Mouse (Mus musculus) heart, postnatal 10 days (tissue): ENCODE data around the gene Arpp21. TPM values are rescaled to one million over a fixed set of nuclear protein-coding genes. Genes with fewer than 3 reads are reported as not detected.

Experiments used
- DNase-seq, 2 experiments: peaks; one replicate each; pipeline ENCODE4 v3.0.0; 2021
- intact Hi-C: fragments of 180-260 bp; cut with DNase I; formaldehyde crosslinking; loops from one replicate; pipeline ENCODE4 v1.15.1; 2025
- total RNA-seq, 2 experiments: library from RNA; stranded (reverse); gene quantifications; 2 replicates each; pipeline ENCODE4 v1.2.3; 2021

Gene Arpp21
- total RNA-seq, 2 experiments from 2014 or later = 1.8 to 2.8 TPM

GRCm38 (mm10) chr9:112118411-112119105, 117.2 kb downstream of the Arpp21 start:
- intact Hi-C loops = no loop called here
- peak; percentile 32 to 40 for DNase-seq

GRCm38 (mm10) chr9:112117632-112118410, 117.9 kb downstream of the Arpp21 start:
- intact Hi-C loops = no loop called here
- no peak for DNase-seq

- intact Hi-C loops = no loop called here
- DNase-seq = no peak
Measured at GRCm38 (mm10) chr9:112111610-112112009, 124.1 kb downstream of the Arpp21 start.

- no peak for DNase-seq
- intact Hi-C loops = no loop called here
Measured at GRCm38 (mm10) chr9:112102852-112103192, 132.9 kb downstream of the Arpp21 start.

GRCm38 (mm10) chr9:112102155-112102851, 133.4 kb downstream of the Arpp21 start:
- intact Hi-C loops = no loop called here
- peak; percentile 46 to 54 for DNase-seq

- DNase-seq = no peak
- intact Hi-C loops = no loop called here
Measured at GRCm38 (mm10) chr9:112100841-112101595, 134.7 kb downstream of the Arpp21 start.

- DNase-seq = no peak
- intact Hi-C loops = no loop called here
Measured at GRCm38 (mm10) chr9:112098267-112098666, 137.5 kb downstream of the Arpp21 start.

GRCm38 (mm10) chr9:112095708-112096107, 140.0 kb downstream of the Arpp21 start:
- DNase-seq = no peak
- intact Hi-C loops = no loop called here

- DNase-seq = no peak
- intact Hi-C loops = no loop called here
Measured at GRCm38 (mm10) chr9:112095198-112095597, 140.5 kb downstream of the Arpp21 start.

- intact Hi-C loops = no loop called here
- DNase-seq = no peak
Measured at GRCm38 (mm10) chr9:112078903-112079302, 156.8 kb downstream of the Arpp21 start.

GRCm38 (mm10) chr9:112078453-112078852, 157.3 kb downstream of the Arpp21 start:
- intact Hi-C loops = no loop called here

GRCm38 (mm10) chr9:112075273-112075672, 160.5 kb downstream of the Arpp21 start:
- intact Hi-C loops = no loop called here
- no peak for DNase-seq

More at GRCm38 (mm10) chr9:112078453-112078852, 157.3 kb downstream of the Arpp21 start:
- DNase-seq = no peak

- no peak for DNase-seq
- intact Hi-C loops = no loop called here
Measured at GRCm38 (mm10) chr9:112074872-112075271, 160.9 kb downstream of the Arpp21 start.

- intact Hi-C loops = no loop called here
- DNase-seq = peak; percentile 44 to 48
Measured at GRCm38 (mm10) chr9:112071368-112071767, 164.4 kb downstream of the Arpp21 start.

- intact Hi-C loops = no loop called here
- peak; percentile 27 to 28 for DNase-seq
Measured at GRCm38 (mm10) chr9:112070961-112071360, 164.8 kb downstream of the Arpp21 start.

GRCm38 (mm10) chr9:112068250-112068649, 167.5 kb downstream of the Arpp21 start:
- intact Hi-C loops = no loop called here
- no peak for DNase-seq

- intact Hi-C loops = no loop called here
- DNase-seq = no peak
Measured at GRCm38 (mm10) chr9:112060696-112061425, 174.9 kb downstream of the Arpp21 start.

- DNase-seq = no peak
- intact Hi-C loops = no loop called here
Measured at GRCm38 (mm10) chr9:112054807-112055381, 180.8 kb downstream of the Arpp21 start.

GRCm38 (mm10) chr9:112047903-112048467, 187.8 kb downstream of the Arpp21 start:
- no peak for DNase-seq
- intact Hi-C loops = no loop called here
